Mouse (Mus musculus) limb, embryonic 12.5 days (tissue): ENCODE measurements around the gene Dnajc11. TPM values are rescaled to one million over a fixed set of nuclear protein-coding genes. Genes with fewer than 3 reads are reported as not detected.

ENCODE experiments used
- ATAC-seq: fragments of 200-750 bp; cut with Nextera tagmentation; 2 replicates; pipeline ENCODE4 v1.8.0; 2017; ENCODE audit warnings: low read depth, moderate TSS enrichment; ENCODE audit not compliant: insufficient number of reproducible peaks, insufficient read depth, low FRiP score, low TSS enrichment
- H3K27ac ChIP-seq: fragments of 300-500 bp; sonication (generic); 2 replicates; pipeline ENCODE4 v1.5.1; 2016; ENCODE audit warnings: mild to moderate bottlenecking, moderate library complexity
- H3K27me3 ChIP-seq: fragments of 300-500 bp; sonication (generic); 2 replicates; pipeline ENCODE4 v1.6.1; 2016; ENCODE audit warnings: mild to moderate bottlenecking, moderate library complexity
- H3K36me3 ChIP-seq: fragments of 300-500 bp; sonication (generic); 2 replicates; pipeline ENCODE4 v1.6.1; 2016; ENCODE audit warnings: mild to moderate bottlenecking, moderate library complexity
- H3K4me1 ChIP-seq: fragments of 300-500 bp; sonication (generic); replicated peaks from 2 replicates; pipeline ENCODE4 v1.6.1; 2016
- H3K4me2 ChIP-seq: fragments of 300-500 bp; sonication (generic); 2 replicates; pipeline ENCODE4 v1.6.1; 2016; ENCODE audit warnings: mild to moderate bottlenecking, moderate library complexity
- H3K4me3 ChIP-seq: fragments of 300-500 bp; sonication (generic); replicated peaks from 2 replicates; pipeline ENCODE4 v1.5.1; 2016; ENCODE audit warnings: mild to moderate bottlenecking
- H3K9ac ChIP-seq: fragments of 300-500 bp; sonication (generic); replicated peaks from 2 replicates; pipeline ENCODE4 v1.6.1; 2016; ENCODE audit warnings: mild to moderate bottlenecking, moderate library complexity
- H3K9me3 ChIP-seq: fragments of 300-500 bp; sonication (generic); 2 replicates; pipeline ENCODE4 v1.6.1; 2016; ENCODE audit warnings: mild to moderate bottlenecking, moderate library complexity
- WGBS: fragments of 180-500 bp; shearing (Covaris S2); methylation state at CpG from one replicate; pipeline ENCODE4 v1.1.7; 2016; 5-methylcytosine and 5-hydroxymethylcytosine counted together
- polyA plus RNA-seq: library from polyadenylated mRNA; unstranded; fragments of >200 nt; fragmentation: Nextera tagmentation; extraction: Ambion mirVana; gene quantifications from 2 replicates; pipeline ENCODE4 v1.2.1, GENCODE M21; 2016

Dnajc11 gene
- polyA plus RNA-seq, 1 experiment from 2014 or later = 93.3 TPM

GRCm38 (mm10) chr4:151988342-151989109 is 55.0 kb downstream of the Dnajc11 start, which contains the start of gene Thap3:
Gene Thap3 (minus strand): TSS chr4:151988997.
- peak within 1 kb of the TSS; percentile 89 for H3K4me3 ChIP-seq
- H3K4me2 ChIP-seq = peak within 1 kb of the TSS; percentile 77
- H3K27me3 ChIP-seq = no peaks in the 10 kb centered on the region
- H3K9me3 ChIP-seq = no peaks in the 10 kb centered on the region
- peaks cover 68% of the 10 kb centered on the region for H3K36me3 ChIP-seq
- H3K4me1 ChIP-seq = peaks cover 45% of the 10 kb centered on the region
- peak; percentile 70 for ATAC-seq
- 1% methylated on average over 54 of the region's 54 CpGs for WGBS
- peak within 1 kb of the TSS; percentile 93 for H3K9ac ChIP-seq
- H3K27ac ChIP-seq = peak within 1 kb of the TSS; percentile 94

GRCm38 (mm10) chr4:151989110-151989488 is 55.6 kb downstream of the Dnajc11 start:
- Histone ChIP-seq H3K9me3 (no peaks in the 10 kb centered on the region), H3K4me2 (peak overlapping the region; percentile 77), H3K27me3 (no peaks in the 10 kb centered on the region), H3K27ac (peak overlapping the region; percentile 94), H3K9ac (peak overlapping the region; percentile 93), H3K36me3 (peaks cover 66% of the 10 kb centered on the region), H3K4me1 (peaks cover 45% of the 10 kb centered on the region), H3K4me3 (peak overlapping the region; percentile 89)
- WGBS = 29% methylated on average over 6 of the region's 6 CpGs
- ATAC-seq = peak; percentile 2; the same call in 1 of the 2 replicates

- no peak overlapping the region for H3K4me3 ChIP-seq
- peaks cover 34% of the 10 kb centered on the region for H3K4me1 ChIP-seq
- no peaks in the 10 kb centered on the region for H3K27me3 ChIP-seq
- no peak overlapping the region for H3K4me2 ChIP-seq
- no peak overlapping the region for H3K27ac ChIP-seq
- 91% methylated on average over 9 of the region's 9 CpGs for WGBS
- no peaks in the 10 kb centered on the region for H3K9me3 ChIP-seq
- no peak overlapping the region for H3K9ac ChIP-seq
- peaks cover 46% of the 10 kb centered on the region for H3K36me3 ChIP-seq
- ATAC-seq = no peak
These were observed 58.6 kb downstream of the Dnajc11 start for GRCm38 (mm10) chr4:151992091-151992490.

GRCm38 (mm10) chr4:151993035-151993434 is 59.5 kb downstream of the Dnajc11 start:
- H3K27me3 ChIP-seq = no peaks in the 10 kb centered on the region
- no peak overlapping the region for H3K4me3 ChIP-seq
- H3K36me3 ChIP-seq = peaks cover 46% of the 10 kb centered on the region
- no peak for ATAC-seq
- H3K9me3 ChIP-seq = no peaks in the 10 kb centered on the region
- H3K27ac ChIP-seq = no peak overlapping the region
- 89% methylated on average over 6 of the region's 6 CpGs for WGBS
- peak overlapping the region; percentile 77; the same call in 1 of the 2 replicates for H3K4me2 ChIP-seq
- no peak overlapping the region for H3K9ac ChIP-seq
- H3K4me1 ChIP-seq = peaks cover 33% of the 10 kb centered on the region

GRCm38 (mm10) chr4:151994228-151995171 is 61.0 kb downstream of the Dnajc11 start:
- Histone ChIP-seq H3K9ac (peak overlapping the region; percentile 97), H3K27me3 (no peaks in the 10 kb centered on the region), H3K4me2 (peak overlapping the region; percentile 77), H3K4me3 (peak overlapping the region; percentile 98), H3K4me1 (peaks cover 26% of the 10 kb centered on the region), H3K27ac (peak overlapping the region; percentile 87), H3K36me3 (peaks cover 42% of the 10 kb centered on the region), H3K9me3 (no peaks in the 10 kb centered on the region)
- no peak for ATAC-seq
- WGBS = 2% methylated on average over 60 of the region's 61 CpGs

- Histone ChIP-seq H3K4me3 (peak overlapping the region; percentile 98), H3K4me2 (peak overlapping the region; percentile 77), H3K4me1 (peaks cover 30% of the 10 kb centered on the region), H3K27me3 (no peaks in the 10 kb centered on the region), H3K27ac (peak overlapping the region; percentile 87), H3K36me3 (peaks cover 32% of the 10 kb centered on the region), H3K9me3 (no peaks in the 10 kb centered on the region), H3K9ac (peak overlapping the region; percentile 97)
- under 1% methylated on average over 92 of the region's 111 CpGs for WGBS
- peak; percentile 72 for ATAC-seq
These were observed 62.1 kb downstream of the Dnajc11 start for GRCm38 (mm10) chr4:151995371-151996172.

- peak within 1 kb of the TSS; percentile 89 for H3K27ac ChIP-seq
- no peaks in the 10 kb centered on the region for H3K27me3 ChIP-seq
- H3K9me3 ChIP-seq = no peaks in the 10 kb centered on the region
- ATAC-seq = peak; percentile 96
- under 1% methylated on average over 88 of the region's 94 CpGs for WGBS
- peak within 1 kb of the TSS; percentile 77 for H3K4me2 ChIP-seq
- peak within 1 kb of the TSS; percentile 98 for H3K4me3 ChIP-seq
- peak within 1 kb of the TSS; percentile 97 for H3K9ac ChIP-seq
- peaks cover 36% of the 10 kb centered on the region for H3K4me1 ChIP-seq
- H3K36me3 ChIP-seq = peaks cover 24% of the 10 kb centered on the region
These were observed 62.9 kb downstream of the Dnajc11 start, which contains the start of gene Phf13 for GRCm38 (mm10) chr4:151996173-151996950. Gene Phf13 (minus strand): TSS chr4:151996258.

- Histone ChIP-seq H3K36me3 (peaks cover 19% of the 10 kb centered on the region), H3K27me3 (no peaks in the 10 kb centered on the region), H3K4me1 (peaks cover 36% of the 10 kb centered on the region), H3K27ac (peak overlapping the region; percentile 89), H3K9ac (peak overlapping the region; percentile 97), H3K4me3 (peak overlapping the region; percentile 98), H3K9me3 (no peaks in the 10 kb centered on the region), H3K4me2 (peak overlapping the region; percentile 65)
- no peak for ATAC-seq
- WGBS = 4% methylated on average over 13 of the region's 13 CpGs
These were observed 63.4 kb downstream of the Dnajc11 start for GRCm38 (mm10) chr4:151996951-151997222.

- no peaks in the 10 kb centered on the region for H3K27me3 ChIP-seq
- 56% methylated on average over 3 of the region's 3 CpGs for WGBS
- H3K4me3 ChIP-seq = peak overlapping the region; percentile 98
These were observed 64.2 kb downstream of the Dnajc11 start for GRCm38 (mm10) chr4:151997701-151998100.

GRCm38 (mm10) chr4:151999481-151999880 is 66.0 kb downstream of the Dnajc11 start:
- ATAC-seq = no peak
- H3K4me3 ChIP-seq = no peak overlapping the region
- no peak overlapping the region for H3K9ac ChIP-seq
- H3K9me3 ChIP-seq = no peaks in the 10 kb centered on the region
- H3K4me2 ChIP-seq = no peak overlapping the region
- no peaks in the 10 kb centered on the region for H3K27me3 ChIP-seq
- no peak overlapping the region for H3K27ac ChIP-seq
- H3K4me1 ChIP-seq = peaks cover 21% of the 10 kb centered on the region
- 68% methylated on average over 3 of the region's 3 CpGs for WGBS
- H3K36me3 ChIP-seq = no peaks in the 10 kb centered on the region

More at GRCm38 (mm10) chr4:151997701-151998100, 64.2 kb downstream of the Dnajc11 start:
- H3K9ac ChIP-seq = no peak overlapping the region
- H3K9me3 ChIP-seq = no peaks in the 10 kb centered on the region
- no peak for ATAC-seq
- no peak overlapping the region for H3K27ac ChIP-seq
- peak overlapping the region; percentile 65 for H3K4me2 ChIP-seq
- H3K4me1 ChIP-seq = peaks cover 36% of the 10 kb centered on the region
- H3K36me3 ChIP-seq = peaks cover 10% of the 10 kb centered on the region; the same call in 1 of the 2 replicates
